Mouse (Mus musculus) kidney, postnatal 25 days (tissue): ENCODE data around the gene Polr1a.
"Not testable (repeated sequence)": the region's sequence is repeated elsewhere in the genome, so short reads cannot be mapped to it uniquely, and the experiment has no call there.

Source experiments
- DNase-seq, 2 experiments: peaks; one replicate each; pipeline ENCODE4 v3.0.0; 2021; ENCODE audit warnings: mixed read lengths in 2 of 2

Gene Polr1a

DNA sequence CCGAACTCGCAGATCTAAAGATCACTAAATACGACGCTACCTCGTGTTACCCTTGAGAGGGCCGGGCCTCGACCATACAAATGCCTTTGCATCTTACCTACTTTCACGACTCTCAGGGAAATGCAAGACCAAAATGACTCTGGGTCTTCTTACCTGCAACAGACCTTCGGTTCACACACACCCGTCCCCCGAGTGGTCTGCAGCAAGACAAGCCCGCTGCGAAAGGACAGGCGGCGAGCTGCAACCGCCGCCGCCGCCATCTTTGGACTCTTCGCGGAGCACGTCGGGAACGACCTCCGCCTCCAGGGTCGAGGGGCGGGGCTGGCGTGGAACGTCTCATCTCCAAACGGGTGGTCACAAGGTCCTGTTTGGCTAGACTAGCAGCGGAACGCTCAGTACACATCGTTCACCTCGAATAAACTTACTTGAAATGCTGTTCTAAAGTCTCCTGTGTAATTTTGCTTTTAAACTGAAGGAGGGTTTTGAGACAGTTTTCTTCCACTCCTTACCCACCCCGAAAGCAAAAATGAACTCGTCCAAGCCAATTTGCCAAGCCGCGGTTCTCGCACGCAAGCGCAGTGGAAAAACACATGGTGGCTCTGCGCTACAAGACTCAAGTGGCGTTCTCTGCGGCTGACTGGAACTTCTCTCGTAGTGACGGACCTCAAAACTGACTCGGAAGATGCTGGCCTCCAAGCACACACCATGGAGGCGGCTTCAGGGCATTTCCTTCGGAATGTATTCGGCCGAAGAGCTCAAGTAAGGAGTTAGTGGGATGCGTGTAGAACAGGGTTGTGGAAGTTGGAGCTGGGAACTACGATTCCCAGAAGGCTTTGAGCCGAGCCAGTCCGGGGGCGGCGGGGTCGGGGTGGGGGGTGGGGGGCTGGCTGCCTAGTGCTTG, at the start of gene Polr1a, which contains the start of gene Ptcd3:
Gene Polr1a (plus strand): TSS at position 573 of the 901 bp plus-strand sequence.
Gene Ptcd3 (minus strand): TSS at position 270 of the 901 bp plus-strand sequence.
- DNase-seq: peak; percentile 94

DNA sequence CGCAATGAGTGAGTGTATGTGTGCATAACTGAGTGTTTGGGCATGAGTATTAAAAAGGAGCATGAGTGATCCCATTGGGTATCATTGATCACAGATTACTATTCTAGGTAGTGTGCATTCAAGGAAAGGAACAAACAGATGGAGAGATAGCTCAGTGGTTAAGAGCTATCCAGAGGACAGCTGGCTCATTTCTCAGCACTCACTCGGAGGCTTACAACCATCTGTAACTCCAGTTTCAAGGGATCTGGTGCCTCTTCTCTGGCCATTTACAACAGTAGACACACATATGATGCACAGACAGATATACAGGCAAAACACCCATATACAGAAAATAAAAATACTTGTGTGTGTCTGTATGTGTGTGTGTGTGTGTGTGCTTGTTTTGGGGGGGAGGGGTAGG, 41.1 kb upstream of the Polr1a start:
- DNase-seq: no peak

DNA sequence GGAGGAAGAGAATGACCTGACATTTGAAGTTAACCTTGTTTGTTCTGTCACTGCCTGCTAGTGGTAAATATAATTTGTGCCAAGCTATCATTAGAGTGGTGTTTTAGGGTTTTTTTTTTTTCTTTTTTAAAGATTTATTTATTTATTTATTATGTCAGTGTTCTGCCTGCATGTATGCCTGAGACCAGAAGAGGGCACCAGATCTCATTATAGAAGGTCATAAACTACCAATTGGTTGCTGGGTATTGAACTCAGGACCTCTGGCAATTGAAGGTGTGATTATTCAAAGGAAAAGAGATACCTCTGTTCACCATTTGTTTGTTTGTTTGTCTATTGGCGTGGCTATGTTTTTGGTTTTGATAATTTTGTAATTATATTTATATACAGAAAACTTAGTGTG, 40.0 kb upstream of the Polr1a start:
- DNase-seq: peak in 1 of 2 experiments; percentile 14

DNA sequence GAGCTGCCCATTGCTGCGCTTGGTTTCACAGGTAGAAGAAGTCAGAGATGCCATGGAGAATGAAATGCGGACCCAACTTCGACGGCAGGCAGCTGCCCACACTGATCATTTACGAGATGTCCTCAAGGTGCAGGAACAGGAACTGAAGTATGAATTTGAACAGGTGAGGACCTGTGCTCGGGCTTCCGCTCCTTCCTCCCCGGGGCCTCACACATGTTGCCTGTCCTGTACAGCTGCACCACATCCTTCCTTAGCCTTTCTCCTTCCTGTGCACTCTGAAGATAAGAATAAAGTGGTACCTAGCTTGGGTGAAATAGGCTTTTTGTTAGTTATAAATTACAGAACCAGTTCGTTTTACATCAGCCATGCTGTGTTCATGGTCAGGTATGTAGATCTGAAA, 37.5 kb upstream of the Polr1a start:
- DNase-seq: no peak

DNA sequence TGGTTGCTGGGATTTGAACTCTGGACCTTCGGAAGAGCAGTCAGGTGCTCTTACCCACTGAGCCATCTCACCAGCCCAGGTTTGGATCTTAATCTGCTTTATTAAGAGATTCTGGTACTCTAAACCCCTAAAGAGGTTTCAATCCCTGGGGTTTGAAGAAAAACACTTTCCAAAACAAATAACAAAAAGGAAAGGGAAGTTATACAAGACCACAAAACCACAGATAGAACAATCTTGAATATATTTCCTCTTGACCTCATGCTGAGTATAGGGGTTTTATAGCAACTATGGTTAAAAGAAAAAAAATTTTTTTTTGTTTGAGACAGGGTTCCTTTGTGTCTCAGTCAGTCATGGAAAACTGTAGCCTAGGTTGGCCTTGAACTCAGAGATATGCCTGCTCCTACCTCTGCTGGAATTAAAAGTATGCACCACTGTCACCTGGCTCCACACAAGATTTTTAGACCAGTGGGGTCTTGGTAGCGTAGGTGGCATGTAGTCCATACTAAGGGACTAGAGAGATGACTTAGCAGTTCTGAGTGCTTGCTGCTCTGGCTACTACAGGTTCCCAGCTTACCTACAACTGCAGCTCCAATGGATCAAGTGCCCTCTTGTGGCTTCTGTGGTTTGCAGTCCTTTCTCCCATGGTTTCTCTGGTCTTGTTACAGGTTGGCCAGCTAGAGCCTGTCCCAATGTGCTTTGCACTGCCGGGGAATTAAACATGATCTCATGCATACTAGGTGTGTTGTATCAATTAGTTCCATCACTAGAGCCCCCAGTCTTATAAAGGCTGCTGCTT, 30.7 kb upstream of the Polr1a start:
- no peak for DNase-seq

DNA sequence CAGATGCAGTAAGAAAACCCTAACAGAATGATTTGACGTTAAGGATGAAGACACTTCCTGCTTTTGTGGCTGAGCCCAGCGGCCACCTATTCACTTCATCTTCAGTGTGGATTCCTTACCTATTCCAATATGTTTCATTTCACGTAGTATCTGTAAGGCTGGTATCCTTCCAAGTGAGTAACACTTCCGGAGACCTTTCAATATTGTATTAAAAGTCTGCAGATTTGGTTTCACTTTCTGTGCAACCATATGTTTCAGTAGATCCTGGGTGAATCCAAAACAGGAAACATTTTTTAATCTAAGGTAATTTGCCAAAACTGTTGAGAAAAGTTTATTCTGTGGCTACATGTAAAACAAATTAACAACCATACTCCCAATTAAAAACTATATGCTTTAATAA, 15.6 kb upstream of the Polr1a start:
- DNase-seq: no peak

DNA sequence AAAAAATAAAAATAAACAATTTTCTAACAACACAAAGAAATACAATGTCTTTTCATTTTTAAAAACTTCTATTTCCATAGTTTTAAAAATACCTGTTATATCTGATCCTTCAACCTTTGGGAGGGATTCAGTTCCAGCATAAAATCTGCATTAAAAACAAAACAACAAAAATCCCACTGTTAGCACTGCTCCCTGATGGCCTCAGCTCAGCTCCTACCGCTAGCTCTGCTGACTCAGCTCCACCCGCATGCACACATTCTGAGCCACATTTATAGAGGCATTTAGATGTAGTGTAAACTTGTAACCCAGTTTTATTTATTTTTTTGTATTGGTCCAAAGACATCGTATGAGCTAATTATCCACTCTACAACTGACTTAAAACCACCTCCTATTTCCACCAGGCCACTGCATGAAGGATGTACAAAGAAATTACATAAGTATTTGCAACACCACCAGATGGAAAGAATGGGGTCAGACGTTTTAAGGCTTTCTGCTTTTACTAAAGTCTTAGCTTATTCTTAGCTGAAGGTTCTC, 1.1 kb upstream of the Polr1a start:
- peak in 1 of 2 experiments; percentile 8 for DNase-seq

DNA sequence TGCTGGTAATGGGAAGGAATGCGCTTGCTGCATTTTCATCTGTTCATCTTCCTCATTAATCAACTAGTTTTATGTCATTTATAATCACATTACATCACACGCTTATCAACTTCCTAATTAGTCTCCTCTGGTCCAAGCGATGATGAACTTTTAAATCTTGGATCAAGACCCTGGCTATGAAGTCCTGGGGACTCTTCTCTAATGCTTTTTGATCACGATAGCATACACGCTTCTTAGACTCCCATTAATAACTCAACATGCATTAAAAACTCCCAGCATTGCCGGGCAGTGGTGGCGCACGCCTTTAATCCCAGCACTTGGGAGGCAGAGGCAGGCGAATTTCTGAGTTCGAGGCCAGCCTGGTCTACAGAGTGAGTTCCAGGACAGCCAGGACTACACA, 531 bp downstream of the Polr1a start:
- no peak for DNase-seq

DNA sequence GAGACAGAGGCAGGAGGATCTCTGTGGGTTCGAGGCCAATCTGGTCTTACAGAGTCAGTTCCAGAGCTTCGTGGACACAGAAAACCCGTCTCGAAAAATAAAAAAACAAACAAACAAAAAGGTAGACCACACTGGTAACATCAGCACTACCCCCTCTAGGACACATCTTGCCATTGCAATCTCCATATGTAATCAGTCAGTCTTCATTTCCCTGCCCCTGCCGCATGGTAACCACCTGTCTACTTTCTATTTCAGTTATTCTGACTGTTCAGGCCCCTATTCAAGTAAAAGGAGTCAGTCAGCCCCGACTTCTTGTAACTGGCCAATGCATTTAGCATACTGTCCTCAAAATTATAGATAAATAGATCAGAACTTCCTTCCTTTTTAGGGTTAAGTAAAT, 987 bp downstream of the Polr1a start:
- no peak for DNase-seq

DNA sequence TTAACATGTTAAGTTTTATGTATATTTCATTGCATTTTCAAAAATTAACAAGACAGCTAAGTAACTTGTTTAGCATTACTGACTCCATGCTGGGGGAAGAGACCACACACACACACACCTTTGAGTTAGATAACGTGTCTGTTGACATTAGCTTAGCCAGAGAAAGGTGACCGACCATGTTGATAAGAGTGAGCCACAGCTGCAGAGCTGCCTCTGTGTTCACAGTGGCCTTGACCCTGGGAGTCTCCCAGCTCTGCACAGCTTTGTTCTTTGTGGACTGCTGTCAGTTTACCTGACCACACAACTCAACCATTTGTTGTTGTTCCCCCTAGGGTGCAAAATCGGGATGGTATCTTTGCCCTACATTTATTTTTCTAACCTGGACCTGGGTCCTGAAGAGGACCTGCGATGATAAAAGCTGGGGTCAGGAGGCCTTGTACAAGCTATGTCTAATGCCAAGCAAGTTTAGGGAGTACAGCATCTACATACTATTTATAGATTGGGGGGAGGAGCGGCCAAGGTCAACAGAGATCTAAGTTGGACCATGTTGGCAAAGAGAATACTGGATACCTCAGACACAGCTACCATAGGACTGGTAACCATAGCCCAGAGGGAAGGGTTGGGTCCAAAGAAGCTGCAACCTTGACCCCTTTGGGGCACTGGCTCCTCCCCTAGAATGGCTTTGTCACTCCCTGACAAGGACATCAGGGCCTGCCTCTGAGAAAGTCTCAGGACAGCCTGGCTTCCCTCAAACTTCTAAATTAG, 3.0 kb downstream of the Polr1a start:
- DNase-seq: no peak

DNA sequence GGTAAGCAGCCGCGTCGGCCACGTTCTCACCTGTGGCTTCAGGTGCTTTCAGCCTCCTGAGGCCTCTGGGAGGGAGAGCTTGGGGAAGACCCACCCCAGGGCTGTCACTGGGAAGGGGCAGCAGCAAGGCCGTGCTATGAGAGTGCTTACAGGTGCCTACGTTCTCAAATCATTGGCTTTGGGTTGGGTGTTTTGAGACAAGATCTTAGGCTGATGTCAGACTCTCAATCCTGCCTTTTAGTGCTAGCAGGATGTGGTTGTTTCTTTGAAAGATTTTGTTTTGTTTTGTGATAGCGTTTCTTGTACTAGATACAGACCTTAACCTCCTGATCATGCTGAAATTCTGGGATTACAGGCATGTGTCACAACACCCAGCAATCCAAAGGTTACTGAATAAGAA, 11.9 kb downstream of the Polr1a start:
- no peak for DNase-seq

DNA sequence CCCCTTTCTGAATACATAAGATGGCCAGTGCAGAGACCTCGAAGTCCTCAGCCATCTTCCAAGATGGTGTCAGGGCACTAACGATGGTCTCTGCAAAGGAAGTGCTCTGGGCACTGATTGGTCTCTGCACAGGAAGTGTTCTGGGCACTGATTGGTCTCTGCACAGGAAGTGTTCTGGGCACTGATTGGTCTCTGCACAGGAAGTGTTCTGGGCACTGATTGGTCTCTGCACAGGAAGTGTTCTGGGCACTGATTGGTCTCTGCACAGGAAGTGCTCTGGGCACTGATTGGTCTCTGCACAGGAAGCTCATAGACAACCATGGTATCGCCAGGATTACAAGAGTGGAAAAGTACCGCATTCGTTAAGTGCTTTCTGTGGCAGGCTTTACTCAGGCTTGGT, 16.4 kb downstream of the Polr1a start:
- not testable (repeated sequence) for DNase-seq

DNA sequence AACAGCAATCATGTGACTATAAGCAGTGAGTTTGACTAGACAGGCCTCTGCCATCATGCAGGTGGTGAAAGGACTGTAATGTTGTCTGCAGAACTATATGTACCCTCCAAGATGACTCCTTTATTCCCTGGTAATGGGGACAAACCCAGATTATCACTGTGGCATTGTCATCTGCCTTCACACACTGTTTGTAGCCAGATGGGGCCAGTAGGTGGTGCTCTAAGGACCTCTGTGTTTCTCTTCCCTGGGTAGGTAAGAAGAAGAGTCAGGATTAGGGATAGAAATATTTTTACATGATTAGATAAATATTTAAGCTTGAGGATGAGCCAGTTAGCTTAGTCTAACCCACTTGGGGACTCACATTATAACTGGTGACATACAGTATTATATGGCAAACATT, 19.1 kb downstream of the Polr1a start:
- DNase-seq: peak; percentile 50 to 78

DNA sequence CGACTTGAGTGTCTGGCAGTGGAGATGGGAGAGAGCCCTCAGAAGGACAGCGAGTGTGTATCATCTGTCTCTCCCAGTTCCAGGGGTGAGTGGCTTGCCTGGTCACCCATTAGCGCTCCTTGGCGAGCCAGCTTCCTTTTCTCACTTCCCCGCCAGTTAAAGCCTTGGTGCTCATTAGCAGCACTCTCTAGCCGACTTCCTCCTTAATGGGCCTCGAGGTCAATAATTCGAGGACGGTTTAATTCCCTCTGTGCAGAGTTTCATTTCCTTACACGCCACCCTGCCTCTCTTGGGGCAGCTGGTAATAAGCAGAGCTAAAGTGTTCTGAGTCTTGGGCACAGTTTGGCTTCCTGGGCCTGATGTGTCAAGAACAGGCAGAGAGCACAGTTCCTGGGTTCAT, 21.2 kb downstream of the Polr1a start:
- peak in 1 of 2 experiments; percentile 40 for DNase-seq

DNA sequence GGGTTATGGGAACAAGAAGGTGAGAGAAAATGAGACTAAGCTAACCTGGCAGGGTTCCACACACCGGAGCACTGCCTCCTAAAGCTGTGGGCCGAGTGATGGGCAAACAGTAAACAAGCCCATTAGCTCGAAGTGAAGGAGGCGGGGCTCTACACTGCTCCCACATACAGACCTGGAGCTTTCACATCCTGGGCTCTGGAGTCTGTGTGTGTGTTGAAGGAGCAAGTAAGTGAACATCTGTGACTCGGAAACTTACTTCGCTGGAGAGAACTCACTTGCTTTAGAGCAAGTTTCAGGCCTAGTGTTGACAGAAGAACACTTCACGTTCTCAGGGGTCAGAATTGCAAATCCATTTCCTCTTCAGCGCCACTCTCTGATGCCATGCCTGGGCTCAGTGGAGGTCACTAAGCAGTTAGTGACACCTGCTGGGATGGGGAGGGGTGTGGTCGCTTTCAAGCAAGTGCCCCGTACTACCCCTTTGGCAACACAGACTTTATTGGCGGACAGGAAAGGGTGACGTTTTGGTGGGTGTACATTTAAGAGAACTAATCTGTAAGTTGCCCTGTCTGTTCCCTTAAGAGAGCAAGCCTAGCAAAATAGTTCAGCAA, 22.1 kb downstream of the Polr1a start:
- no peak for DNase-seq

DNA sequence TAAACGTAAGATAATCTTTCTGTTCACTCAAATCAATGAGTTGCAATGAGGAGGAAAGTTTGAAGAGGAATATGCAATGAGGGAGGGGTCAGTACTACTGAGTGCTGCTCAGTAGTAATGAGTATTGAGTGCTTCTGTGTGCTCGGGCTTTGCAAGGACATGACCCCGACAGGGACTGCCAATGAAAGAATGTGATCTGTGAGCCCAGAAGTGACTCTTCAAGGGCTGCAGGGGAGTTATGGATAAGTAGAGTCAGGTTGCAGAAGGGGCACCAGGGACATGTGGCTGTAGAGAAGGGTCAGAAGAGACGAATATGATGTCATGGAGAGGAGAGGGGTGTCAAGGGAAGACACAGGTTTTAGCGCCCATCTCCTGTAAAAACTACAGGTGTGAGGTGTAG, 23.5 kb downstream of the Polr1a start:
- no peak for DNase-seq

DNA sequence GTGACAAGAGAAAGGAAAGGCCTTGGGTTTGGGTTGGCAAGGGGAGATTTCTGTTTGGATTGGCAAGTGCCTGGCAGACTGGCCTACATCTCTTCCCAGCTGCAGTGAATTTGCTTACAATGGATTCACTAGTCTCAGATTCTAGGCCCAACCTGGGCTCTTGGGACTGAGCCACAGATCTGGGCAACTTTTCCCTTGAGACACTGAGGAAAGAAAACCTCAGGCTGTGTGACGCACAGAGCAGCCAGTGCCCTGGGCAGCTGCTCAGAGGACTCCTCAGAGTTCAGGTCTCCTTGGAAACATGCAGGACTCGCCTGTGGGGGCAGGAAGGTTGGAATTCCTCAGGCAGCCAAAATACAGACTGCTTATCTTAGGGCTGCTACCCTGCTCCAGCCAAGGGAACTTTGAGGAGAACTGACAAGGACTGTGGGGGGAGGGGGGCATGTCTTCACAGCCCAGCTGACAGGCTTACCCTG, 25.3 kb downstream of the Polr1a start:
- DNase-seq: peak; percentile 25 to 70

DNA sequence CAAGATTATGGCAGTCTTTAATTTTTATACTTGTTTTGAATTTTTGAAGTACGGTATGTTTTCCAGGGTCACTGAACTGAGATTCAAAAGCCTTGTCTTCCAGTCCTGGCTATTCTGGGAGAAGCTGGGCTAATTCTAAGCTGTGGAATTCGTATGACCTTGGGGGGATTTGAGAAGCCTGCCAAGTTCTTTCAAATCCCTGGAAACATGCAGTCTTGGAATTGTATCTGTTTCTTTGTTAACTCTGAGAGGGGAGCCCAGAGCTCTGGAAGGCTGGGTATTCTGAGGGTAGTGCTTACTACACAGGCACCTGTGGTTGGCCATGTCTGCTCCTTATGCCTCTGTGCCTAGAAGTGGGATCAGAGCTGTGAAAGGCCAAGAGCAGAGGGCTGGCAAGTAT, 26.9 kb downstream of the Polr1a start:
- DNase-seq: no peak

DNA sequence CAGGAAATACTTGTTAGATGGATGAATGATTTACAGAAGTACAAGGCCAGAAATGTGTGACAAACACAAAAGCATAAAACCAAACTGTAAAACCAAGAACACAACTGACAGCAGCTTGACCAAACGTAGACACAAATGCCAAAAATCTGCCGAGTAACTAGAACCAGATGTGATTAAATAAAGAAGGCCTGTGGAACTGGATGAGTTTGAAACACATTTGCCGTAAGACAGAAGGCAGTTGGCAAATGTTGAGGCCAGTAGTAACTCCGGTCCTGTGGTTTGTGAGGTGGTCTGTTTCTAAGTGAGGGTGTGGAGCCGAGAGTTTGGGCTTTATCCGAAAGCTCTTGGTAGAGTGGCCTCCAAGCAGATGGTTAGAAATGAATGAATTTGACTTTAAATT, 32.1 kb downstream of the Polr1a start:
- no peak for DNase-seq

DNA sequence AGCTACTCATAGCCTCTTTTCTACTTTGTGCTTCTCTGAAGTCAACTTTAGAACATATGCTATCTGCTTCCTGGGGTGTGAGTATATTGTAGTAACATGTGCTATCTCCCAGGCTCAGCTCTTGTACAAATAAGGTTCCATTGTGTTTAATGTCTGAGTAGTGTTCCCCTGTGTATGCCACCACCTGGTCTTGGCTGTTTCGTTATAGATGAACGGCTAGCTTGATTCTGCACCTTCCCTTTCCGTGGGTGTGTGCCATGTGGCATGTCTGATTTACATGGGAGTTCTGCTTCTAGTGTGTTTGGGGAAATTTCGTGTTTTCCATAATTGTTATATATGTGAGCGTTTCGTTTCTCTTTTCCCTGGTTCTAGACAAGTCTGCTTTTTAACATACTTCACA, 36.2 kb downstream of the Polr1a start:
- no peak for DNase-seq

DNA sequence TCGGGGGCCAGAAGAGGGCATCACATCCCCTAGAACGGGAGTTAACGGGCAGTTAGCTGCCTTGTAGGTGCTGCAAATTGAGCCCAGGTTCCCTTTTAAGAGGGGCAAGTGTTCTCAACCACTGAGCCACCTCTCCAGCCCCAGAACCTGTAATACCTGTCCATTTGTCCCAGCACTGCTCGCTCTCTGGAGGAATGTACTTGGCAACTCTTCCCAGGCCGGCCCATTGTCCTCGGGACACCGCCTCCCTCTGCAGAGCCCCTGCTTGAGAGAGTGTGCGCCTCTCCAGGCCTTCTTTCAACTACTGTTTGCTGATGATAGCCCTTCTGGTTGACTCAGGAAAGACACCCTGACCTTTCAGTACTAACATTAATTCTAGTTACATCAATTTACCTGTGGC, 37.3 kb downstream of the Polr1a start:
- DNase-seq: no peak

DNA sequence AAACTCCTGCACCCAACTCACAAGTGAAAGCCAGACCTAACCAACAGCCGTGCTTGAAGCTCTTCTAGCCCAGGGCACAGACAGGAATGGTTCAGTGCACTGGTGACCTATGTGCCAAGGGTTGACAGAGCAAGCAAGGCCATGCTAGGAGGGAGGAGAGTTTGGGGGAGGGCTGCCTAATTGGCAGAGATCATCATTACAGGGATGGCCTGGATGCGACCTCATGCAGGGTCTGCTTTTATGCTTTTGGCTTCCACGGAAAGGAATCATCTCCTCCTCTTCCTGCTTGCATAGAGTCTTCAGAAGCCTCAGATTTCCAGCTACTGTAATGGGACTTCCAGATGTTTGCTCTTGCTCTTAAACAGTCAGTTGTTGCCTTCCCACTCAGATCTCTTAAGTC, 40.9 kb downstream of the Polr1a start:
- peak; percentile 18 to 72 for DNase-seq
